In the genomic region with DNA sequence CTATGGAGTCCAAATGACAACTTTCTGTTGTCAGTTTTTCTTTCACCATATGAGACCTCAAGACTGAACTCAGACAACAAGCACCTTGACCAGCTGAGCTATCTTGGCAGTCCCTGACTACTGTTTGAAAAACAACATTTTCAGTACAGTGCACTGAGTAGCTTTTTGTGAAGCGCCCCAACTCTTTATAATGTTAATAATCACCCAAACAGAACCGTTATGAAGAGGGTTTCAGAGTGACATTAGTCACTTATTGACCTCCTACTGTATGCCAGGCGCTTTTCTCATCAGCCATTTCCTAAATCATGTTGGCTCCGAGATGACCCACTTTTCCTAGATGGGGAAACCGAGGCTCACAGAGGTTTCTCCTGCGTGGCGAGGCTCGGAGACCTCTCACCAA, we compare ENCODE assay signal across 8 mouse cellular contexts. TPM values are rescaled to one million over a fixed set of nuclear protein-coding genes. Genes with fewer than 3 reads are reported as not detected.
DNase-seq lines count a peak whose midpoint lies in the region; ATAC-seq and TF ChIP-seq lines count a peak whose summit lies in the region.

No protein-coding gene starts in this region.

- TF ChIP-seq CTCF in thymus, adult 2 months (IDR thresholded peaks at IDR 0.05; ENCODE audit: borderline replicate concordance, control insufficient read depth, extremely low read depth, insufficient read depth, low read length, poor library complexity), result no peak

- peak overlapping the region; percentile 5; the same call in 1 of the 2 replicates for H3K27ac ChIP-seq in thymus, adult 2 months (ENCODE audit: control insufficient read depth, insufficient read depth, low read length)
- H3K27ac ChIP-seq in liver, embryonic 11.5 days (ENCODE audit: low read depth, low read length), result peak overlapping the region; percentile 75

- WGBS in thymus, adult 2 months, result 13% methylated on average over 8 of the region's 8 CpGs
- whole genome bisulfite sequencing in liver, embryonic 11.5 days, result 5% methylated on average over 8 of the region's 8 CpGs

- DNase-seq in thymus, adult 2 months, result no peak
- no peak for DNase-seq in thymus, adult 18-20 months
- DNase-seq in liver, embryonic 11.5 days (ENCODE audit: low spot score), result no peak
- no peak for DNase-seq in thymus, postnatal 4 days

- no peak for ATAC-seq in erythroblast, adult 5-6 weeks (replicated peaks; ENCODE audit: low FRiP score, poor library complexity, severe bottlenecking)
- ATAC-seq in liver, embryonic 11.5 days (replicated peaks; ENCODE audit: low FRiP score), result no peak
- no peak for ATAC-seq in activated CD4-positive, CD25-positive, alpha-beta regulatory T cell, adult 4 months
- ATAC-seq in inflammation-experienced regulatory T-cells, adult 6 months, result no peak

- H3K4me1 ChIP-seq in erythroblast, embryonic 14.5 days (ENCODE audit: control insufficient read depth), result peaks cover 61% of the 10 kb centered on the region
- H3K4me1 ChIP-seq in thymus, adult 2 months (replicated peaks; ENCODE audit: control insufficient read depth, insufficient read depth, low read length), result peaks cover 2% of the 10 kb centered on the region; the same call in 1 of the 2 replicates
- peaks cover 31% of the 10 kb centered on the region for H3K4me1 ChIP-seq in liver, embryonic 11.5 days (replicated peaks; ENCODE audit: control insufficient read depth, insufficient read depth, low read length)

- TF ChIP-seq POLR2A in thymus, adult 2 months (IDR thresholded peaks at IDR 0.05; ENCODE audit: control insufficient read depth, extremely low read depth, insufficient read depth, low read length, poor library complexity), result no peak

- no peaks in the 10 kb centered on the region for H3K27me3 ChIP-seq in erythroblast, embryonic 14.5 days (ENCODE audit: control insufficient read depth)
- H3K27me3 ChIP-seq in thymus, adult 2 months (ENCODE audit: control insufficient read depth, insufficient read depth, low read length), result no peaks in the 10 kb centered on the region
- H3K27me3 ChIP-seq in liver, embryonic 11.5 days (replicated peaks; ENCODE audit: control insufficient read depth, insufficient read depth, low read length), result no peaks in the 10 kb centered on the region

- peaks cover 46% of the 10 kb centered on the region for H3K36me3 ChIP-seq in erythroblast, embryonic 14.5 days (ENCODE audit: control insufficient read depth)
- H3K36me3 ChIP-seq in thymus, adult 2 months (ENCODE audit: control insufficient read depth, insufficient read depth, low read length), result no peaks in the 10 kb centered on the region
- H3K36me3 ChIP-seq in liver, embryonic 11.5 days (ENCODE audit: control insufficient read depth, insufficient read depth, low read length), result no peaks in the 10 kb centered on the region

- peak overlapping the region; percentile 74 for H3K4me3 ChIP-seq in erythroblast, embryonic 14.5 days (replicated peaks)
- H3K4me3 ChIP-seq in thymus, adult 2 months (ENCODE audit: control insufficient read depth, insufficient read depth, low read length), result peak overlapping the region; percentile 94
- peak overlapping the region; percentile 84 for H3K4me3 ChIP-seq in liver, embryonic 11.5 days (ENCODE audit: low read depth, low read length)

- peak overlapping the region; percentile 83 for H3K4me2 ChIP-seq in liver, embryonic 11.5 days

- no peaks in the 10 kb centered on the region for H3K9me3 ChIP-seq in erythroblast, embryonic 14.5 days (ENCODE audit: control insufficient read depth, low read length)
- no peaks in the 10 kb centered on the region for H3K9me3 ChIP-seq in liver, embryonic 11.5 days (ENCODE audit: control insufficient read depth, low read length)

- H3K9ac ChIP-seq in liver, embryonic 11.5 days (ENCODE audit: low read depth, low read length), result peak overlapping the region; percentile 90

RNA-seq across cellular contexts. Expression of gene March2, which starts 0.5 kb away (rescaled TPM):
- polyA plus RNA-seq in erythroblast, embryonic 14.5 days (2012), result 80.5 and 112 TPM in 2 replicates
- total RNA-seq in erythroblast, adult 5-6 weeks (2015; ENCODE audit: low replicate concordance), result 910 and 992 TPM in 2 replicates
- total RNA-seq in erythroblast, adult 5-6 weeks (2017; ENCODE audit: low replicate concordance), result 1,070 and 1,140 TPM in 2 replicates
- 119 and 120 TPM in 2 replicates for polyA plus RNA-seq in thymus, adult 2 months (2012; rRNA removed)
- 92.1 and 95.7 TPM in 2 replicates for polyA plus RNA-seq in liver, embryonic 11.5 days (2014; fragmentation: Nextera tagmentation; extraction: Ambion mirVana)
- polyA plus RNA-seq in activated CD4-positive, CD25-positive, alpha-beta regulatory T cell, adult 4 months (2017; shearing (Covaris generic)), result 10 to 100 TPM; 27.2 to 33.5 TPM
- 10 to 100 TPM; 22.4 to 38.0 (median 23.1) TPM for polyA plus RNA-seq in inflammation-experienced regulatory T-cells, adult 6 months (2017; shearing (Covaris generic))

RNA-seq across cellular contexts. Expression of gene Hnrnpm, which starts 31.3 kb away (rescaled TPM):
- polyA plus RNA-seq in erythroblast, embryonic 14.5 days (2012), result 33.0 and 43.0 TPM in 2 replicates
- 1,242 and 1,297 TPM in 2 replicates for total RNA-seq in erythroblast, adult 5-6 weeks (2015; ENCODE audit: low replicate concordance)
- 1,014 and 1,409 TPM in 2 replicates for total RNA-seq in erythroblast, adult 5-6 weeks (2017; ENCODE audit: low replicate concordance)
- polyA plus RNA-seq in thymus, adult 2 months (2012; rRNA removed), result 217 and 220 TPM in 2 replicates
- 410 and 431 TPM in 2 replicates for polyA plus RNA-seq in liver, embryonic 11.5 days (2014; fragmentation: Nextera tagmentation; extraction: Ambion mirVana)
- 100 to 1,000 TPM; 338 to 341 TPM for polyA plus RNA-seq in activated CD4-positive, CD25-positive, alpha-beta regulatory T cell, adult 4 months (2017; shearing (Covaris generic))
- 100 to 1,000 TPM; 269 to 417 (median 346) TPM for polyA plus RNA-seq in inflammation-experienced regulatory T-cells, adult 6 months (2017; shearing (Covaris generic))

RNA-seq across cellular contexts. Expression of gene Rab11b, which starts 42.3 kb away (rescaled TPM):
- polyA plus RNA-seq in erythroblast, embryonic 14.5 days (2012), result 26.5 and 41.4 TPM in 2 replicates
- 43.9 and 50.9 TPM in 2 replicates for total RNA-seq in erythroblast, adult 5-6 weeks (2015; ENCODE audit: low replicate concordance)
- 28.1 and 36.7 TPM in 2 replicates for total RNA-seq in erythroblast, adult 5-6 weeks (2017; ENCODE audit: low replicate concordance)
- 464 and 542 TPM in 2 replicates for polyA plus RNA-seq in thymus, adult 2 months (2012; rRNA removed)
- polyA plus RNA-seq in liver, embryonic 11.5 days (2014; fragmentation: Nextera tagmentation; extraction: Ambion mirVana), result 184 and 199 TPM in 2 replicates
- 100 to 1,000 TPM; 227 to 308 TPM for polyA plus RNA-seq in activated CD4-positive, CD25-positive, alpha-beta regulatory T cell, adult 4 months (2017; shearing (Covaris generic))
- polyA plus RNA-seq in inflammation-experienced regulatory T-cells, adult 6 months (2017; shearing (Covaris generic)), result 100 to 1,000 TPM; 261 to 354 (median 270) TPM
